Mouse (Mus musculus) G1E (cell line): ENCODE results near the gene Pigb. TPM values are rescaled to one million over a fixed set of nuclear protein-coding genes. Genes with fewer than 3 reads are reported as not detected.
A peak's percentile ranks its signal among the peaks of the same experiment; 100 is the strongest.

Experiments
- ATAC-seq: 2 replicates; pipeline ENCODE4 v1.8.0; 2016; ENCODE audit warnings: mild to moderate bottlenecking; ENCODE audit not compliant: insufficient number of reproducible peaks, poor library complexity, low FRiP score, severe bottlenecking; ENCODE audit errors: extremely low read depth
- DNase-seq: peaks from one replicate; pipeline ENCODE4 v3.0.0; 2012; ENCODE audit warnings: low spot score
- H3K27me3 ChIP-seq: 2 replicates; pipeline ENCODE4 v1.6.1; 2012; ENCODE audit warnings: mild to moderate bottlenecking, low read length, inconsistent platforms; ENCODE audit not compliant: insufficient read depth
- H3K36me3 ChIP-seq: replicated peaks from 2 replicates; pipeline ENCODE3; 2012; ENCODE audit warnings: mild to moderate bottlenecking, inconsistent platforms
- H3K4me1 ChIP-seq: 2 replicates; pipeline ENCODE4 v1.6.1; 2012; ENCODE audit warnings: low read depth, low read length, inconsistent platforms, mixed read lengths; ENCODE audit not compliant: insufficient read depth
- H3K4me3 ChIP-seq: 2 replicates; pipeline ENCODE4 v1.5.1; 2012; ENCODE audit warnings: low read depth, mild to moderate bottlenecking, inconsistent platforms, low read length, moderate library complexity, mixed read lengths
- H3K9me3 ChIP-seq: replicated peaks from 2 replicates; pipeline ENCODE4 v1.6.1; 2012; ENCODE audit warnings: inconsistent platforms
- CTCF ChIP-seq: IDR thresholded peaks from 2 replicates; pipeline ENCODE4 v1.5.1; 2012; ENCODE audit warnings: low read depth, low read length, inconsistent platforms, mixed read lengths
- GATA1 ChIP-seq: IDR thresholded peaks from 2 replicates; pipeline ENCODE4 v1.6.1; 2012; ENCODE audit warnings: borderline replicate concordance, low read length, inconsistent platforms, mixed read lengths
- GATA2 ChIP-seq: IDR thresholded peaks from 2 replicates; pipeline ENCODE4 v1.6.1; 2012; ENCODE audit warnings: low read depth, low read length, inconsistent platforms, borderline replicate concordance
- POLR2AphosphoS5 ChIP-seq: IDR thresholded peaks from 2 replicates; pipeline ENCODE4 v1.6.1; 2012; ENCODE audit warnings: low read depth, low read length, inconsistent platforms; ENCODE audit not compliant: insufficient replicate concordance
- TAL1 ChIP-seq: conservative IDR thresholded peaks from 2 replicates; pipeline ENCODE4 v1.6.1; 2012; ENCODE audit warnings: low read depth, low read length, inconsistent platforms, mixed read lengths
- polyA plus RNA-seq: library from polyadenylated mRNA; stranded (reverse); fragments of >175 nt; gene quantifications from 2 replicates; pipeline ENCODE4 v1.2.3, GENCODE M21; 2012
- total RNA-seq, 2 experiments: library from RNA; stranded (forward) in 1 of 2; stranded (reverse) in 1 of 2; fragments of 200-1000 nt in 1 of 2; fragments of >200 nt in 1 of 2; fragmentation: Nextera tagmentation in 1 of 2; gene quantifications; 2 replicates each; pipeline ENCODE4 v1.2.3; 2014 to 2017

Gene Pigb
- total and polyA plus RNA-seq, 3 experiments, result 2.0 to 49.1 (median 6.6) TPM

DNA sequence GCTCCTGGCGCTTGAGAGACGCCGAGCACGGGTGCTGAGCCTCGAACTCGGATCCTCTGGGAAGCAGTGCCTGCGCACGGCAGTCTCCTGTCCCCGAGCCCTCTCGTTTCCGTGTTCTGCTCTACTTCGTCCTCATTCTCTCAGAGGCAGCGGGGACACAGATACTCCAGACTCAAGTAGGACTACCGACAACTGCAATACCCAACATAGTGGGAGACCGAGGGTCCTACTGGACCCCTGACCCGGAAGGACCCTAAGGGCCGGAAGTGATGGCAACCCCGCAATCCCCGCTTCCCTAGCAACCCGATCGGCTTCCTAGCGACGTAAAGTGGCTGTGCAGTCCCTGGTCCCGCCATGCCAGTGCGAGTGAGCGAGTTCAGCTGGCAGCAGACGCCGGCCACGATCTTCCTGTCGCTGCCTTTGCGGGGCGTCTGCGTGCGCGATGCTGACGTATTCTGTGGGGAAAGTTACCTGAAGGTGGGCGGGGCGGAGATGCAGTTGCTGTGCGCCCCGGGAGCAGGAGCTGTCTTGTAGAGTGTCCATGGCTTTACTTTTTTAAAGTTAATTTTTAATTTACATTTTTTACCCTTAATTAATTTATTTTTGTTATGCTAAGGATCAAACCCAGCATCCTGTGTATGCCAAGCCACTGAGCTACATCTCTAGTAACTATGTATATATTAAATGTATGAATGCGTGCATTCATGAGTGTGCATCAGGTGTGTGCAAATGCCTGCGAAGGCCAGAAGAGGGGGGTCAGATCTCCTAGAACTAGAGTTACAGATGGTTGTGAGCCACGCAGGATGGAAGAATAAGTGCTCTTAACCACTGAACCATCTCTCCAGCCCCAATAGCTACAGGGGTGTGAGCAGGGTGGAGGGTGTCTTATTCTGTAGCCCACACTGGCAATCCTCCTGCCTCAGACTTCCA is 81.4 kb downstream of the Pigb start, which contains the start of the genes Dyx1c1 and Gm44503:
Gene Dyx1c1 (plus strand): TSS at position 265 of the 930 bp plus-strand sequence.
Gene Gm44503 (plus strand): TSS at position 332 of the 930 bp plus-strand sequence.
- DNase-seq (peak; percentile 74), ATAC-seq (peak; percentile 82)
- Histone ChIP-seq H3K4me3 (peak within 1 kb of the TSS; percentile 78), H3K27me3 (no peaks in the 10 kb centered on the region), H3K4me1 (peaks cover 37% of the 10 kb centered on the region), H3K9me3 (no peaks in the 10 kb centered on the region), H3K36me3 (no peaks in the 10 kb centered on the region)
- no peak for TF ChIP-seq GATA1
- TF ChIP-seq GATA2, result no peak
- no peak for TF ChIP-seq CTCF
- TF ChIP-seq POLR2AphosphoS5, result no peak
- no peak for TF ChIP-seq TAL1

Other genes starting within 250 kb of the Pigb start
- gene Prtg, start 233.5 kb downstream of the Pigb start, total RNA-seq (2014; fragmentation: Nextera tagmentation), result not detected in 2 replicates
- 0.22 and 0.23 TPM in 2 replicates for gene Prtg, start 233.5 kb downstream of the Pigb start, total RNA-seq (2017)
- not detected in 2 replicates for gene Prtg, start 233.5 kb downstream of the Pigb start, polyA plus RNA-seq
- gene Pygo1, start 114.7 kb downstream of the Pigb start, total RNA-seq (2014; fragmentation: Nextera tagmentation), result not detected in 2 replicates
- 0.16 TPM in 1 of 2 replicates, not detected in the other for gene Pygo1, start 114.7 kb downstream of the Pigb start, total RNA-seq (2017)
- not detected in 2 replicates for gene Pygo1, start 114.7 kb downstream of the Pigb start, polyA plus RNA-seq
- gene Dyx1c1, start 81.6 kb downstream of the Pigb start, total RNA-seq (2014; fragmentation: Nextera tagmentation), result 1.9 and 2.1 TPM in 2 replicates
- 0.17 and 0.22 TPM in 2 replicates for gene Dyx1c1, start 81.6 kb downstream of the Pigb start, total RNA-seq (2017)
- 0.03 TPM in 1 of 2 replicates, not detected in the other for gene Dyx1c1, start 81.6 kb downstream of the Pigb start, polyA plus RNA-seq
- gene Gm44503, start 81.5 kb downstream of the Pigb start, total RNA-seq (2014; fragmentation: Nextera tagmentation), result not detected in 2 replicates
- gene Gm44503, start 81.5 kb downstream of the Pigb start, total RNA-seq (2017), result 0.23 TPM in 1 of 2 replicates, not detected in the other
- gene Gm44503, start 81.5 kb downstream of the Pigb start, polyA plus RNA-seq, result 0.04 TPM in 1 of 2 replicates, not detected in the other
- gene Ccpg1os, start 55.0 kb downstream of the Pigb start, total RNA-seq (2014; fragmentation: Nextera tagmentation), result 26.4 and 30.3 TPM in 2 replicates
- gene Ccpg1os, start 55.0 kb downstream of the Pigb start, total RNA-seq (2017), result 17.7 and 17.9 TPM in 2 replicates
- 0.51 and 1.2 TPM in 2 replicates for gene Ccpg1os, start 55.0 kb downstream of the Pigb start, polyA plus RNA-seq
- gene Ccpg1, start 54.9 kb downstream of the Pigb start, total RNA-seq (2014; fragmentation: Nextera tagmentation), result 12.2 and 13.2 TPM in 2 replicates
- 12.8 and 13.1 TPM in 2 replicates for gene Ccpg1, start 54.9 kb downstream of the Pigb start, total RNA-seq (2017)
- gene Ccpg1, start 54.9 kb downstream of the Pigb start, polyA plus RNA-seq, result 1.4 and 2.0 TPM in 2 replicates
- gene Rab27a, start 4.5 kb upstream of the Pigb start, total RNA-seq (2014; fragmentation: Nextera tagmentation), result 5.4 and 5.9 TPM in 2 replicates
- 50.4 and 50.7 TPM in 2 replicates for gene Rab27a, start 4.5 kb upstream of the Pigb start, total RNA-seq (2017)
- 6.7 and 8.2 TPM in 2 replicates for gene Rab27a, start 4.5 kb upstream of the Pigb start, polyA plus RNA-seq
- gene Khdc3, start 61.5 kb upstream of the Pigb start, total RNA-seq (2014; fragmentation: Nextera tagmentation), result not detected in 2 replicates
- 0.98 and 1.3 TPM in 2 replicates for gene Khdc3, start 61.5 kb upstream of the Pigb start, total RNA-seq (2017)
- gene Khdc3, start 61.5 kb upstream of the Pigb start, polyA plus RNA-seq, result 0.05 TPM in 1 of 2 replicates, not detected in the other
- not detected in 2 replicates for gene Gm20509, start 62.1 kb upstream of the Pigb start, total RNA-seq (2014; fragmentation: Nextera tagmentation)
- gene Gm20509, start 62.1 kb upstream of the Pigb start, total RNA-seq (2017), result not detected in 2 replicates
- not detected in 2 replicates for gene Gm20509, start 62.1 kb upstream of the Pigb start, polyA plus RNA-seq
- gene Rsl24d1, start 73.0 kb upstream of the Pigb start, total RNA-seq (2014; fragmentation: Nextera tagmentation), result 105 and 123 TPM in 2 replicates
- gene Rsl24d1, start 73.0 kb upstream of the Pigb start, total RNA-seq (2017), result 187 and 256 TPM in 2 replicates
- gene Rsl24d1, start 73.0 kb upstream of the Pigb start, polyA plus RNA-seq, result 10.0 and 35.4 TPM in 2 replicates